Mouse (Mus musculus) megakaryocyte progenitor cell, adult 5-6 weeks (primary cell): ENCODE measurements at regions not wholly inside any gene's neighbourhood (a gene's known extent, or its start where the extent isn't known, plus 50 kb on each side); places are given as distances from the start of the nearest gene placed in this dataset.
A peak's percentile ranks its signal among the peaks of the same experiment; 100 is the strongest.

Experiments
- ATAC-seq: replicated peaks from 2 replicates; pipeline ENCODE4 v1.8.0; 2016; ENCODE audit warnings: mild to moderate bottlenecking, moderate TSS enrichment, inconsistent platforms; ENCODE audit not compliant: poor library complexity

GRCm38 (mm10) chr4:153717273-153717672 is 234.7 kb upstream of the Ajap1 start:
- no peak for ATAC-seq

DNA sequence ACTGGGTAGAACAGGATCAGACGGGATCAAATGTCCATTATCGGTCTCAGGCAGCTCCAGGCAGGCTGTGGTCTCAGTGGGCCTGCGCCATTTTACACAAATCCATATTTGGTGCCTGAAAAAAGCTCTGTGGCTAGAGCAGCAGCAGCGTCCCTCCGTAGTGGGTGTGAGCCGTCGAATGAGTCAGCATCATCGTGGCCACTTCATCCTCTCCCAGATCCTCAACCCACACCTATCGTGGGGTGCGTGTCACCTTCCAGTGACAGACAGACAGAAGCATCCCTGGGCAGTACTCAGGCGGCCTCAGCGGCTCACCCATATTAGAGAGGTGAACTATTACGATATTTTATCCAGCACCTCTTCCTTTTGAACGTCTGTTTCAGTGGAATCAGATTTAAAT is 233.0 kb upstream of the A430005L14Rik start:
- no peak for ATAC-seq

DNA sequence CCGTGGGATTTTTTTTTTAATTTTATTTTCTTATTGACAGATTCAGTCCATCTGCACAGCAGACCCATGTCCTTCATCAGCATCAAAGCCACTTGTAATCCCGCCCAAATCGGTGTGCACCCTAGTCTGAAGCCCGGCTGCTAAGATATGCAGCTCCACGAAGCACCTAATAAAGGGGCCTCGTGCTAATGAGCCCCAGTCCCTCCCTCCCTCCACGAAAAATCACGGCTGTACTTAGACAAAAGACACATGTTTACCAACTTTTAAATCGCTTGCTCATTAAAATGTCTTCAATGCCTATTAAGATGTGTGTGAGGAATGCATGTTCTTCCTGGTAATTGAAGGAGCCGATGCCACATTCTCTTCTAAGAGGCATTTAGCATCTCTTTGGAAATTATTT is 229.8 kb upstream of the A430005L14Rik start:
- ATAC-seq, result no peak

DNA sequence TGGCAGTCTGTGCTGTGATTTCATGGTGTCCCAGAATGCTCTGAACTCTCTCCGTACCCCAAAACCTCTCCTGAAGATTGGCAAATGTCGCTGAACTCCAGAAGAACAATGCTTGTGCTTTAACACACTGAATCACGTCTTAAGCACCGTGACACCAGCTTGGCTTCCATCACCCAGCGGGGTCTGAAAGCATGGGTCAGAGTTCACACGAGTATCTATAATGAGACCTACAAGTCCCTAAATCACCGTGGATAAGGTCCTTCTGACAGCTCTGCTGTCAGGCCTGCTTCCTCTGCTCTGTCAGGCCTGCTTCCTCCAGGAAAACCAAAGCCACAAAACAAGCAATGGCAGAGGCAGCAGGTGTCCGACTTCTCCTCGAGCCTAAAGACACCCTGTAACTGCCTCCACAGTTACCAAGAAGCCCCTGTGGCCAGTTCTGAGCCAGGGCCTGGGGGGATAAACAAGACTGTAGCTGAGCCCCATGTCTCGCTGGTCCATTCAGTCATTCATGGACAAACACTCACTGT is 229.1 kb upstream of the A430005L14Rik start:
- ATAC-seq, result peak; percentile 29; the same call in 1 of the 2 replicates

DNA sequence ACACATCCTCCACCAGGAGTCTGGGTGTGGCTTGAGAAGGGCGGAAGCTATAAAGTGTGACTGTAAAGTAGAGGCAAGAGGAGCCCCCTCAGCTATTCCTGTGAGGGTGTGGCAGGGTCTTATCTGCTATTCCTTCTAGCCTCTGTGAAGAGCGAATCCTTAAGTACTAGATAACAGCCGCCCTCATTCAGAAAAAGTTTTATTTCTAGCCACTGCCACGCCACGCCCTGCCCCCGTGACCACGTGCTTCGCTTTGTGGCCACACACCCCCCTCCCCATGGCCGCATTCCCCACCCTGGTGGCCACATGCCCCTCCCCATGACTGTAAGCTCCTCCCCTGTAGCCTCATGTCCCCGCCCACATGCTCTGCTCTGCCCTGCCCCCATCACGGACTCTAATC is 218.9 kb upstream of the A430005L14Rik start:
- no peak for ATAC-seq

- ATAC-seq, result no peak
These were observed 214.8 kb upstream of the A430005L14Rik start for GRCm38 (mm10) chr4:153742241-153742640.

GRCm38 (mm10) chr4:153752791-153753190 is 204.2 kb upstream of the A430005L14Rik start:
- no peak for ATAC-seq

GRCm38 (mm10) chr4:153758323-153758722 is 198.7 kb upstream of the A430005L14Rik start:
- ATAC-seq, result no peak

- no peak for ATAC-seq
These were observed 198.3 kb upstream of the A430005L14Rik start for GRCm38 (mm10) chr4:153758781-153759180.

DNA sequence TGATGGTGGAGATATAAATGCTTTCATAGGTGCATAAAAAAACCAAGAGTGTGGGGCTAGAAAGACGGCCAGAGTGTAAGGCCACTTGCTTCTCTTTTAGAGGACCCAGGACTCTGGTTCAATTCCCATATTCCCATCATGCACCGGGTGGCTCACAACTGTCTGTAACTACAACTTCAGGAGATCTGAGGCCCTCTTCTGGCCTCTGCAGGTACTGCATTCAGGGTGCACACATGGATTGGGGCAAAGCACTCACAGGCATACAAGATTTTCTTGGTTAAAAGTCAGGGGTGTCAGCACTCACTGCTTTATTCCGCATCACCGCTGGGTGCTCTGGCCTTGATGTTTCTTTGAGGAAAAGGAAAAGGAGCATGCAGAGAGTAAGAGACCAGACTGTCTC is 196.1 kb upstream of the A430005L14Rik start:
- no peak for ATAC-seq

- ATAC-seq, result no peak
These were observed 193.6 kb upstream of the A430005L14Rik start for GRCm38 (mm10) chr4:153763413-153763812.

- ATAC-seq, result no peak
These were observed 189.3 kb upstream of the A430005L14Rik start for GRCm38 (mm10) chr4:153767713-153768112.

DNA sequence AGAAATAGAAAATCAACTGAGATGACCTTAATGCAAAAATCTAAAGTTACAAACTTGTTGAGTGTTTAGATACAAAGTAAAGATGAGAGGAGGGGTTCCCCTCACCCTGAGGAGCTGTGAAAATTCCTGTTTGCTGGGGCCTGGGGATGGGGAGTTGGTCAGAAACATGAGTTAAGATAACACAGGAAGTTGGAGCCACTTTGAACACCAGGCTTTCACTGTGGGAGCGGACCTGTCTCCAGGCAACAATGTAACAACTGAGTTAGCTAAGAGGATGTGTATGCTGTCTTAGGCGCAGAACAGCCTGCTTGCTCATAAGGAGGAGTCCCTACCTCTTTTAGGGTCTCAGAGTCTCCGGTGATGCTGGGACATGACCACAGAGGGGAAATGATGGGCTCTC is 188.7 kb upstream of the A430005L14Rik start:
- no peak for ATAC-seq

- no peak for ATAC-seq
These were observed 186.4 kb upstream of the A430005L14Rik start for GRCm38 (mm10) chr4:153770675-153771074.

DNA sequence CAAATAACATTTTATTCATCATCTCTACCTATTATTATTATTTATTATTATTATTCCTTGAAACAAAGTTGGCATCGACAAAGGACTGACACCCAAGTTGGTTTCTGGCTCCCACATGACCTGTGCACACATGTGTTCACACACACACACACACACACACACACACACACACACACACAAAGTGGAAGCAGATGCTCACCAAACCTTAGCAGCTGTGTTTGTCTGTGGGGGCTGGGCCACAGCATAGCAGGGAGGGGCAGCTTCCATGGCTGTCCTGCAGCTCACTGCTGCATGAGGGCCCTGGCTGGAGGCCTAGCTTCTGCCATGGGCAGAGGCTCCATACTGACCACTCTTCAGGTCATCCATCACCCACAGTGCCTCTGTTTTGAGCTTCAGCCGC is 176.5 kb upstream of the A430005L14Rik start:
- no peak for ATAC-seq

- no peak for ATAC-seq
These were observed 175.8 kb upstream of the A430005L14Rik start for GRCm38 (mm10) chr4:153781271-153781670.

DNA sequence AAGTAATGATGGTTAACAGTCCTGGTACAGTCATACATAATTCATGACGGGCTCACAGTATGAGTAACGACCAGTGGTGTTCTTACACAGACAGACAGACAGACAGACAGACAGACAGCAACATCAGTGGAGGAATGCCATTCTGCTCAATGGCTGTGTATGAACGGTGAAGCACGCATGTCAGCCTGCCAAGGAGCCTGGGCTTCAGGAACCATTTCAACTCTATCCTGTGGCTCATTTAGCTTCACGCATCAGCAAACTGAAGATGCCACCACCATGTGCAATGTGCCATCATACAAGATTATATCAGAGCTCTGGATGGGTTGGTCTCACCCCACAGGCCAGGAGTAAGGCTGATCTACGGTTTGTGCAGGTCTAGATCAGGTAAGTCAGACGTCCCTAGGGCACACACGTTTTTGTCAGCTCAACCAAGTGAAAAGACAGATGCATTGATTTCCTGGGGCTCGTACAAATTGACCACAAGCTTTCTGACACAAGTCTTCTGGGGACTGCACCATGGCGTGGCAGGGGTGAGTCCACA is 175.0 kb upstream of the A430005L14Rik start:
- ATAC-seq, result no peak

- ATAC-seq, result no peak
These were observed 172.6 kb upstream of the A430005L14Rik start for GRCm38 (mm10) chr4:153784401-153784800.

- no peak for ATAC-seq
These were observed 171.5 kb upstream of the A430005L14Rik start for GRCm38 (mm10) chr4:153785564-153785963.

DNA sequence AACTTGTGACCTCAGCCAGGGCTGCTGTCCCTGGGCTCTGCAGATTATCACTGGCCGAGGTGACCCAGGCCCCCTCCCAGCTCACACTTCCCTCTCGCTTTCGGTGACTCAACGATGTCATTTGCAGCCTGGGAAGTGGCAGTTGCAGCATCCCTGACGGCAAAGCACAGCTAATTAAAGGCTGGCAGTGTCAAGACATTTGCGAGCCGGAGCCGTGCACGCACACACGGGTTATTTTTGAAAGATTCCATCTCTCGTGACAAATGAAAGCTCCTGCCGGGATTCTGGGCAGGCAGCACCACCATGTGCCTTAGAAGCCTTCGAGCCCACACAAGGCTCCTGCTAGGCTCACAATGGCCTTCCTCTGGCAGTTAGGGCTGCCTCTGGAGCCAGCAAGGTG is 164.7 kb upstream of the A430005L14Rik start:
- no peak for ATAC-seq

DNA sequence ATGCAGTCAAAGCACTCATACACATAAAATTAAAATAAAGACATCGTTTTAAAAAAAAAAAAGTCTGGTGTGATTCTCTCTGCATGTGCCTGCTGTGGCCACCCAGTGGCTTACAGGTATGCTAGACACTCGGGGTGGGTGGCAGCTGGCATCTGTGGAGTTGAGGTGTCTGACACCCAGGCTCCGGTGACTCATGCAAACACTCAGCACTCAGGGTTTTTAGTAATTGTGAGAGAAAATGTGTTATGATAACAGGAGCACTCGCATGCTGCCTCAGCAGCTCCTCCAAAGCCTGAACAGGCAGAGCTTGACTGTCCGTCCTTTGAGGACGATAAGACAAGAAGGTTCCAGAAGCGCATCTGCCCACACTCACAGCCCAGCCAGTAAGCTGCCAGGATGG is 159.0 kb upstream of the A430005L14Rik start:
- no peak for ATAC-seq

DNA sequence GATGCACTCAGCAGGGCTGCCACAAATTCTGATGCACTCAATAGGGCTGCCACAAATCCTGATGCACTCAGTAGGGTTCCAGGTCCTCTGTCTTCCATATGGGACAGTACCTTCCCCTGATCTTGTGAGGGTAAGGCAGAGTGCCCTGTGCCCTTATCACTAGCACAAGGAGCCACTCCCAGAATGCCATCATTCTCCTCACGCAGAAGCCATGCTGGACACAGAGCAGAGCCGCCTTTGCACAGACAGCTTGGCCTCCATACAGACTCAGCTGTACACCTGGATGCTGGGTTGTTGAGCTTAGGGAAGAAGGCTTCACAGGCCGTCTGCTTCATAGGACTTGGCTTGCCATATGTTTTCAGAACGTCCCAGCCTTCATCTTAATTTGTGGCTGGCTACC is 151.3 kb upstream of the A430005L14Rik start:
- ATAC-seq, result no peak

- no peak for ATAC-seq
These were observed 150.8 kb upstream of the A430005L14Rik start for GRCm38 (mm10) chr4:153806180-153806692.
